Mouse (Mus musculus): ENCODE results near the gene Il6ra.

The Il6ra gene

DNA sequence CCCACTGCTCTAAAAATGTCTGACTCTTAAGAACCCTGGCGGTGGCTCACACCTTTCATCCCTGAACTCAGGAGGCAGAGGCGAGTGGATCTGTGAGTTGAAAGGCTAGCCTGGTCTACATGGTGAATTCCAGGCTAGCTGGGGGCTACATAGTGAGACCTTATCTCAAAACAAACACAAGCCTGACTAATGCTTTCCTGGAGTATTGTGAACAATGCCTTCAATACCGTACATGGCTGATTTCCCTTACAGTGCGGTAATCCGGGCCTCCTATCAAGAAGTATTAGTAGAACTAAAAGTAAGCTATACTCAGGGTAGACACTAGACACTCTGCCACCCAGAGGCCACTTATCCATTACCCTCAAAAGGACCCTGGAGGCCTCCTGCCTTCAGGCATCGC lies 64.9 kb downstream of the Il6ra start:
- DNase-seq (ENCODE audit: low spot score), result no peak

DNA sequence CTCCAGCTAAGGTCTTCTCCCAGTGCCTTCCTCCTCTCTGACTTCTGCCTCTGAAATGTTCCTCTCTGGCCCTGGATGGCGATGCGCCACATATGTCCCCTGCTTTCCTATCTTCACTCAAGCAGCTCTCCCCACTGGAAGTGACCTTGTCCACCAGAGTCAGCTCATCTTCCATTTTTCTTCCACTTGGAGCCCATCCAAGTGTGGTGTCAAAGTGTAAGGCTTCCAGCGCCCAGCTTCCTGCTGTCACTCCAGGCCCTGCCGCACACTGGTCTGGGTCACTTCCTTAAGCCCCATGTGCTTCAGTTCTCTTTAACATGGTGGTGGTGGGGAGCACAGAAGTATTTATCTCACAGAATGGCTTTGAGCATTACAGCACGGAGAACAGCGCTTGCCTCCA lies 65.4 kb downstream of the Il6ra start:
- DNase-seq (ENCODE audit: low spot score), result no peak

- no peak for DNase-seq (ENCODE audit: low spot score)
Measured at GRCm38 (mm10) chr3:89847126-89847525, 65.9 kb downstream of the Il6ra start.

DNA sequence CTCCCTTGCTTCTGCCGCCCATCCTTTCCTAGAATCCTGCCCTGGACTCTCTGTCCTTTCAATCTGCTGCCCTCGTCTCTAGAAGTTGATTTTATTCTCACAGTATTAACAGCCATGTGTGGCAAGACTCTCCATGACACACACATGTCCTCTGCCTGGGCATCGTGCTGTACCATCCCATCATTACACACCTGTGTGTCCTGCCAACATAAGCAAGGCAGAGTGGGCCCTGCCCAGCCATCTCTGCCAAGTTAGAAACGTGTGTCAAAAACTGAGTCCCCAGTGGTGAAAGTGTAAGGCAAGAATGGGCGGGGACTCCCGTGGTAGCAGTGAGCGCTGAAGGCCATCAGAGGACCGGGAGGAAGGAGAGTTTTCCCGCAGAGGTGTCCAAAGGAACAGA lies 67.2 kb downstream of the Il6ra start:
- DNase-seq (ENCODE audit: low spot score), result no peak

- no peak for DNase-seq (ENCODE audit: low spot score)
Measured at GRCm38 (mm10) chr3:89843148-89843547, 69.8 kb downstream of the Il6ra start.

DNA sequence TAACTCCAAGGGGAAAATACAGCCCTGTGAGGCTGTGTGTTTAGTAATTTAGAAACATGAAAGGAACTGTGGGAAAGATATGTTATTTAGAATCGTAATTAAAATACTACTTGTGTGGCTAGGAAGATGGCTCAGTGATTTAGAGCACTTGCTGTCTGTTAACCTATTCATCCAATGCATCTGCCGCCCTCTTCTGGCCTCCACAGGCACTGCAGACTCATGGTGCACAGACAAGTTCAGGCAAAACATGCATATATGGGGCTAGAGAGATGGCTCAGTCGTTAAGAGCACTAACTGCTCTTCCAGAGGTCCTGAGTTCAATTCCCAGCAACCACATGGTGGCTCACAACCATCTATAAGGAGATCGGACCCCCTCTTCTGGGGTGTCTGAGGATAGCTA lies 70.7 kb downstream of the Il6ra start:
- DNase-seq (ENCODE audit: low spot score), result peak; percentile 58

GRCm38 (mm10) chr3:89835362-89835761 lies 77.6 kb downstream of the Il6ra start:
- no peak for DNase-seq (ENCODE audit: low spot score)

- DNase-seq (ENCODE audit: low spot score), result peak; percentile 13
Measured at GRCm38 (mm10) chr3:89830815-89831591, 82.0 kb downstream of the Il6ra start, which contains the start of gene She. She (plus strand) TSS chr3:89831370.

DNA sequence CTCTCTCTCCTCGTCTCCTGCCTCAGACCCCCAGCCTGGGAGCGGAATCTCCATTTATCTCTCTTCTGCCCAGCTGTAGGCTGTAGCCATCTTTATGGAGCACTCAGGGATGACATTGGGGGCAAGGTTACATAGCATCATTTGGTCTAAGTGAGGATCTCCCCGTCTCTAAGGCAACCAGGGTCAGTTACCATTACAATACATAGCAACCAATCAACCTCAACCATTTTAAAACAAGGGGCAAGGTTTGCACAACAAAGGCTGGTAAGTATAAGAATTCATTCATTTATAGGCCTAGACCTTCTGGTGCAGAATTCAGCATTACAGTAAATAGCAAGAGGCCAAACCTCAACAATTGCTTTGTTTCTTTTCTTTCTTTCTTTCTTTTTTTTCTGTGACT lies 86.7 kb downstream of the Il6ra start:
- no peak for DNase-seq (ENCODE audit: low spot score)

DNA sequence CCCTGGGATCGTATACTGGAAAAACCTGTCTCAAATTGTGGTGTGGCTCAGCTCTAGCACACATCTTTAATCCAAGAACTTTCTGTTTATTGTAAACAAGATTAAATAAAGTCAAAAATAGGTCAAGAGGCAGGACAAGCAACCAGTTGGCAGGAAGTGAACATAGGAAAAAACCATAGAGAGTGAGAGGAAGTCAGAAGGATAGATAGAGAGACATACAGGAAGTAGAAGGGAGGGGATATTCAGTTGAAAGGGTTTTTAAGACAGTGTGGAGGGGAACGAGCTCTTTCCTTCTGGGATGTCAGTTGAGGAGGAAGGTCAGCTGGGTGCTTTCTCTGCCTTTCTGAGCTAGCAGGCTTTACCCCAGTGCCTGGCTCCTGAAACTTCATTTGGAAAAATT lies 89.4 kb downstream of the Il6ra start:
- no peak for DNase-seq (ENCODE audit: low spot score)

DNA sequence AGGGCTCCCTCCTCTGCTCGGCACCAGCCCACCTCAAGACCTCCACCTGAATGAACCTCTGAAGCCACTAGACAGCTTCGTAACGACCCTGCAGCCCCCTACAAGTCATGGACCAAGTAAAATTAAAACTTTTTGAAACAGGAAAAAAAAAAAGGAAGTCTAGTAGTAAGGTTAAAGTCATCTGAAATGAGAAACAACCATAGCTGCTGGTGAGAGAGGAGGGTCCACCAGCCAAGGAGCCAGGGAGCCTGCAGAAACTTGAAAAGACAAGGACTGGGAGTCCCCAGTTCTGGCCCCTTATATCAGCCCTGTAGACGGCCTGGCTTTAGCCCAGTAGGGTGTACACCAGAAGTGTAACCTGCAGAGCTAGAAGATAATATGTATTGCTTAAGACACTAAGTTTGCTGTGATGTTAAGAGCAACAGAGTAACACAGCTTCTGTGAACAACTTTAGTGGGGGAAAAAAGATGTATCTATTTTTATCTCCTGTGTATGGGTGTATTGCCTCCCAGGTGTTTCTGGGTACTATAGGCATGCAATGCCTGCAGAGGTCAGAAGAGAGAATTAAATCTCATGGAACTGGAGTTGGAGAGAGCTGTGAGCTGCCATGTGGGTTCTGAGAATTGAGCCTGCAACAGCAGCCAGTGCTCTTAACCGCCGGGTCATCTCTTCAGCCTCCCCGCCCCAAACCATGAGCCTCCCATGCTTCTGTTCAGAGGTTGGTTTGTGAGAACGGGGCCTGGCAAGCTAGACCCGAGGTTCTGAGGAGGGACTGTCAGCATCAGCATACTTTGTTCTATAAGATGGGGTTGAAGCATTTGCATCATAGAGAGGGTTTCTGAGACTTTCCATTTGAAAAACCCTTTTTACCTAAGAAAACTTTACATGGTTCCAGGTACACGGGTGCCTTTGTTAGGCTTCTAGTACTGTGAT lies 91.2 kb downstream of the Il6ra start:
- DNase-seq (ENCODE audit: low spot score), result no peak

DNA sequence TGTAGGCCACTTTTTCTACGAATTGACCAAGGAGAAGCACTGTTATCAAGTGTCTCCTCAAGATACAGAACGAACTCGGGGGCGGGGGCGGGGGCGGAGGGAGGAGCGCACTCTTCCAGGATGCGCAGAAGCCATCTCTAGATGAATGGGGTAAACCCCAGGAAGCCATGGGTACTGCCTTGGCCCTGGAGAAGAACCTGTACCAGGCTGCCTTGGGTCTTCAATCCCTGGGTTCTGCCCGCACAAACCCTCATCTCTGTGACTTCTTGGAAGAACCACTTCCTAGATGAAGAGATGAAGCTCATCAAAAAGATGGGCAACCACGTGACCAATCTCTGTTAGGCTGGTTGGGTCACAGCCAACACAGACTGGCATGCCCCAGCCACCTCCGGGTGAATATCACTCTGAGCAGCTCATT lies 91.9 kb downstream of the Il6ra start:
- no peak for DNase-seq (ENCODE audit: low spot score)

GRCm38 (mm10) chr3:89820311-89821095 lies 92.5 kb downstream of the Il6ra start:
- no peak for DNase-seq (ENCODE audit: low spot score)

GRCm38 (mm10) chr3:89819897-89820296 lies 93.1 kb downstream of the Il6ra start:
- DNase-seq (ENCODE audit: low spot score), result no peak

- no peak for DNase-seq (ENCODE audit: low spot score)
Measured at GRCm38 (mm10) chr3:89818605-89819004, 94.4 kb downstream of the Il6ra start.

DNA sequence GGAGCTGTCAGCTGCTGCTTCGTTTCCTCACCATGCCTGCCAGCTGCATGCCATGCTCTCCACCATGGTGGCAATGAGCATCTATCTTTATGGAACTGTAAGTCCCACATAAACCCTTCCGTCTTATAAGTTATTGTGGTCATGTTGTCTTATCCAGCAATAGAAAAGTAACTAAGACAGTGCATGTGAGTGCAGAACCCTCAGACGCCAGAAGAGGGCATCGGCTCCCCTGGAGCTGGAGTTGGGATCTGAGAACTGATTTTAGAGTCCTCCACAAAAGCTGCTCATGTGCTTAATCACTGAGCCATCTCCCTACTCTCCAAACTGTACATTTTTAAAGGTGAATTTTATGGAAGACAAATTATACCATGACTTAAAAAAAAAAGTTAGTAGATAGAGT lies 95.9 kb downstream of the Il6ra start:
- DNase-seq (ENCODE audit: low spot score), result peak; percentile 32
